Mouse (Mus musculus) heart, postnatal 0 days (tissue): ENCODE data around the gene Actr8. TPM values are rescaled to one million over a fixed set of nuclear protein-coding genes. Genes with fewer than 3 reads are reported as not detected.

ENCODE experiments used
- ATAC-seq: fragments of 200-750 bp; cut with Nextera tagmentation; 2 replicates; pipeline ENCODE4 v1.8.0; 2017; ENCODE audit warnings: low read depth, moderate number of reproducible peaks, moderate library complexity; ENCODE audit not compliant: insufficient read depth
- DNase-seq: peaks from one replicate; pipeline ENCODE4 v3.0.0-alpha.2; 2016; ENCODE audit warnings: low spot score
- H3K27ac ChIP-seq: fragments of 300-500 bp; sonication (generic); 2 replicates; pipeline ENCODE4 v1.5.1; 2014; ENCODE audit warnings: low read depth, mild to moderate bottlenecking
- H3K27me3 ChIP-seq: fragments of 300-500 bp; sonication (generic); 2 replicates; pipeline ENCODE4 v1.6.1; 2014; ENCODE audit warnings: low read length, mixed read lengths; ENCODE audit not compliant: control insufficient read depth, insufficient read depth
- H3K36me3 ChIP-seq: fragments of 300-500 bp; sonication (generic); replicated peaks from 2 replicates; pipeline ENCODE4 v1.6.1; 2014; ENCODE audit warnings: low read length, mixed read lengths; ENCODE audit not compliant: control insufficient read depth, insufficient read depth
- H3K4me1 ChIP-seq: fragments of 300-500 bp; sonication (generic); 2 replicates; pipeline ENCODE4 v1.6.1; 2014; ENCODE audit warnings: antibody characterized with exemption; ENCODE audit not compliant: control insufficient read depth, insufficient read depth
- H3K4me2 ChIP-seq: fragments of 300-500 bp; sonication (generic); 2 replicates; pipeline ENCODE4 v1.6.1; 2014; ENCODE audit warnings: low read depth, mild to moderate bottlenecking, low read length, moderate library complexity
- H3K4me3 ChIP-seq: fragments of 300-500 bp; sonication (generic); 2 replicates; pipeline ENCODE4 v1.5.1; 2014; ENCODE audit warnings: low read depth, low read length
- H3K9ac ChIP-seq: fragments of 300-500 bp; sonication (generic); replicated peaks from 2 replicates; pipeline ENCODE4 v1.6.1; 2014; ENCODE audit warnings: low read depth, low read length, mixed read lengths
- H3K9me3 ChIP-seq: fragments of 300-500 bp; sonication (generic); replicated peaks from 2 replicates; pipeline ENCODE4 v1.6.1; 2016; ENCODE audit warnings: low read length; ENCODE audit not compliant: control insufficient read depth
- CTCF ChIP-seq: IDR thresholded peaks from 2 replicates; pipeline ENCODE4 v1.5.1; 2016; ENCODE audit warnings: antibody characterized with exemption, control low read depth, low read depth
- EP300 ChIP-seq: IDR thresholded peaks from 2 replicates; pipeline ENCODE4 v1.6.1; 2016; ENCODE audit warnings: antibody characterized with exemption, low read depth
- WGBS: fragments of 180-500 bp; shearing (Covaris S2); extraction: QIAGEN DNeasy Blood & Tissue Kit; methylation state at CpG from one replicate; pipeline ENCODE4 v1.1.7; 2014; 5-methylcytosine and 5-hydroxymethylcytosine counted together
- polyA plus RNA-seq: library from polyadenylated mRNA; unstranded; fragments of >200 nt; fragmentation: Nextera tagmentation; extraction: Ambion mirVana; gene quantifications from 2 replicates; pipeline ENCODE4 v1.2.1, GENCODE M21; 2015
- total RNA-seq: library from RNA; depleted of rRNA; stranded (reverse); fragments of >200 nt; gene quantifications from 2 replicates; pipeline ENCODE4 v1.2.3, GENCODE M21; 2014; ENCODE audit warnings: low replicate concordance

Actr8 gene
- total and polyA plus RNA-seq, 2 experiments from 2014 or later, result 15.3 to 44.2 TPM

- no peaks in the 10 kb centered on the region for H3K4me1 ChIP-seq
- no peaks in the 10 kb centered on the region for H3K9me3 ChIP-seq
- H3K27me3 ChIP-seq, result 0 out of 2 replicates have a peak, but pooled peaks cover 3% of the 10 kb centered on the region
- TF ChIP-seq EP300 (no peak), CTCF (no peak)
- DNase-seq (no peak), ATAC-seq (no peak)
- H3K4me2 ChIP-seq, result no peak overlapping the region
- H3K4me3 ChIP-seq, result no peak overlapping the region
- no peak overlapping the region for H3K9ac ChIP-seq
- 60% methylated on average over 8 of the region's 8 CpGs for WGBS
- no peaks in the 10 kb centered on the region for H3K36me3 ChIP-seq
- no peak overlapping the region for H3K27ac ChIP-seq
Observed at GRCm38 (mm10) chr14:30033405-30033804, 55.3 kb downstream of the Actr8 start.

- H3K4me3 ChIP-seq, result no peak overlapping the region
- H3K27ac ChIP-seq, result no peak overlapping the region
- TF ChIP-seq CTCF (no peak), EP300 (no peak)
- no peak overlapping the region for H3K4me2 ChIP-seq
- ATAC-seq (no peak), DNase-seq (no peak)
- H3K36me3 ChIP-seq, result no peaks in the 10 kb centered on the region
- 0 out of 2 replicates have a peak, but pooled peaks cover 3% of the 10 kb centered on the region for H3K27me3 ChIP-seq
- no peaks in the 10 kb centered on the region for H3K4me1 ChIP-seq
- WGBS, result 88% methylated on average over 18 of the region's 18 CpGs
- H3K9me3 ChIP-seq, result no peaks in the 10 kb centered on the region
- no peak overlapping the region for H3K9ac ChIP-seq
Observed at GRCm38 (mm10) chr14:30038431-30038830, 60.3 kb downstream of the Actr8 start.

GRCm38 (mm10) chr14:30039413-30039812, 61.3 kb downstream of the Actr8 start:
- Histone ChIP-seq H3K4me1 (no peaks in the 10 kb centered on the region), H3K9ac (no peak overlapping the region), H3K4me2 (no peak overlapping the region), H3K4me3 (no peak overlapping the region), H3K36me3 (no peaks in the 10 kb centered on the region), H3K27me3 (0 out of 2 replicates have a peak, but pooled peaks cover 3% of the 10 kb centered on the region), H3K9me3 (no peaks in the 10 kb centered on the region), H3K27ac (no peak overlapping the region)
- TF ChIP-seq CTCF, result no peak
- TF ChIP-seq EP300, result no peak
- WGBS, result 62% methylated on average over 4 of the region's 4 CpGs
- DNase-seq (no peak), ATAC-seq (no peak)

- no peaks in the 10 kb centered on the region for H3K9me3 ChIP-seq
- no peak overlapping the region for H3K4me2 ChIP-seq
- H3K4me3 ChIP-seq, result no peak overlapping the region
- no peak overlapping the region for H3K27ac ChIP-seq
- ATAC-seq (no peak), DNase-seq (no peak)
- 81% methylated on average over 9 of the region's 9 CpGs for WGBS
- no peak overlapping the region for H3K9ac ChIP-seq
- H3K4me1 ChIP-seq, result peaks cover 7% of the 10 kb centered on the region; the same call in 1 of the 2 replicates
- no peaks in the 10 kb centered on the region for H3K36me3 ChIP-seq
- TF ChIP-seq CTCF (no peak), EP300 (no peak)
- 0 out of 2 replicates have a peak, but pooled peaks cover 3% of the 10 kb centered on the region for H3K27me3 ChIP-seq
Observed at GRCm38 (mm10) chr14:30041836-30042235, 63.7 kb downstream of the Actr8 start.

- Histone ChIP-seq H3K4me2 (no peak overlapping the region), H3K36me3 (no peaks in the 10 kb centered on the region), H3K27ac (no peak overlapping the region), H3K4me3 (no peak overlapping the region), H3K4me1 (peaks cover 7% of the 10 kb centered on the region; the same call in 1 of the 2 replicates), H3K9me3 (no peaks in the 10 kb centered on the region), H3K27me3 (no peaks in the 10 kb centered on the region), H3K9ac (no peak overlapping the region)
- TF ChIP-seq CTCF (no peak), EP300 (no peak)
- WGBS, result 75% methylated on average over 7 of the region's 7 CpGs
- no peak for DNase-seq
- no peak for ATAC-seq
Observed at GRCm38 (mm10) chr14:30043356-30043940, 65.3 kb downstream of the Actr8 start.

GRCm38 (mm10) chr14:30045239-30045638, 67.1 kb downstream of the Actr8 start:
- no peak for TF ChIP-seq EP300
- 54% methylated on average over 10 of the region's 10 CpGs for WGBS
- H3K9ac ChIP-seq, result no peak overlapping the region
- DNase-seq (peak; percentile 76), ATAC-seq (peak; percentile 73)
- H3K36me3 ChIP-seq, result no peaks in the 10 kb centered on the region
- no peaks in the 10 kb centered on the region for H3K9me3 ChIP-seq
- peak overlapping the region; percentile 64 for H3K27ac ChIP-seq
- H3K27me3 ChIP-seq, result no peaks in the 10 kb centered on the region
- H3K4me3 ChIP-seq, result no peak overlapping the region
- H3K4me1 ChIP-seq, result peaks cover 7% of the 10 kb centered on the region; the same call in 1 of the 2 replicates
- no peak overlapping the region for H3K4me2 ChIP-seq
